Mouse (Mus musculus) retina, postnatal 7 days (tissue): ENCODE data around the gene Ankub1.

Source experiments
- DNase-seq: peaks from one replicate; pipeline ENCODE4 v3.0.0-alpha.2; 2012; ENCODE audit warnings: low read depth, low spot score

Ankub1 gene

GRCm38 (mm10) chr3:57692719-57693118 is at the start of gene Ankub1:
Ankub1 (minus strand) TSS chr3:57692799.
- DNase-seq: no peak

GRCm38 (mm10) chr3:57739830-57740229 is 47.2 kb upstream of the Ankub1 start:
- DNase-seq: no peak

- DNase-seq: no peak
Measured at GRCm38 (mm10) chr3:57736419-57737095, 44.0 kb upstream of the Ankub1 start.

- peak; percentile 87 for DNase-seq
Measured at GRCm38 (mm10) chr3:57735511-57736370, 43.1 kb upstream of the Ankub1 start, which contains the start of gene Rnf13. Rnf13 (plus strand) TSS chr3:57736062.

GRCm38 (mm10) chr3:57732206-57732915 is 39.8 kb upstream of the Ankub1 start:
- DNase-seq: no peak

- no peak for DNase-seq
Measured at GRCm38 (mm10) chr3:57714151-57714550, 21.6 kb upstream of the Ankub1 start.

GRCm38 (mm10) chr3:57696779-57697178 is 4.2 kb upstream of the Ankub1 start:
- no peak for DNase-seq

- DNase-seq: no peak
Measured at GRCm38 (mm10) chr3:57696249-57696648, 3.6 kb upstream of the Ankub1 start.

GRCm38 (mm10) chr3:57691772-57692171 is 827 bp downstream of the Ankub1 start:
- no peak for DNase-seq

GRCm38 (mm10) chr3:57677786-57678185 is 14.8 kb downstream of the Ankub1 start:
- no peak for DNase-seq

- no peak for DNase-seq
Measured at GRCm38 (mm10) chr3:57674075-57674474, 18.5 kb downstream of the Ankub1 start.

GRCm38 (mm10) chr3:57673586-57673985 is 19.0 kb downstream of the Ankub1 start:
- no peak for DNase-seq

GRCm38 (mm10) chr3:57667054-57667723 is 25.4 kb downstream of the Ankub1 start:
- peak; percentile 66 for DNase-seq

GRCm38 (mm10) chr3:57665880-57666279 is 26.7 kb downstream of the Ankub1 start:
- DNase-seq: no peak

GRCm38 (mm10) chr3:57664682-57665081 is 27.9 kb downstream of the Ankub1 start:
- DNase-seq: no peak

- DNase-seq: peak; percentile 41
Measured at GRCm38 (mm10) chr3:57663731-57664130, 28.9 kb downstream of the Ankub1 start.

- DNase-seq: no peak
Measured at GRCm38 (mm10) chr3:57658608-57659007, 34.0 kb downstream of the Ankub1 start.

GRCm38 (mm10) chr3:57653646-57654045 is 39.0 kb downstream of the Ankub1 start:
- DNase-seq: no peak

GRCm38 (mm10) chr3:57652485-57652884 is 40.1 kb downstream of the Ankub1 start:
- DNase-seq: no peak

GRCm38 (mm10) chr3:57651865-57652259 is 40.7 kb downstream of the Ankub1 start:
- DNase-seq: no peak

GRCm38 (mm10) chr3:57651231-57651864 is 41.3 kb downstream of the Ankub1 start, which contains the start of gene Commd2:
Commd2 (minus strand) TSS chr3:57651715.
- peak; percentile 81 for DNase-seq
